Mouse (Mus musculus): ENCODE measurements at regions not wholly inside any gene's neighbourhood (a gene's known extent, or its start where the extent isn't known, plus 50 kb on each side); places are given as distances from the start of the nearest gene placed in this dataset.
A peak's percentile ranks its signal among the peaks of the same experiment; 100 is the strongest.

GRCm38 (mm10) chr9:100194604-100195444, 291.8 kb downstream of the Il20rb start:
- no peak for ATAC-seq (replicated peaks; ENCODE audit: insufficient number of reproducible peaks, low FRiP score, low TSS enrichment, low read depth)
- Histone ChIP-seq H3K27ac (replicated peaks; ENCODE audit: low read depth, low read length) (no peak overlapping the region), H3K4me3 (ENCODE audit: low read depth, low read length) (no peak overlapping the region), H3K36me3 (replicated peaks; ENCODE audit: control insufficient read depth, insufficient read depth, low read depth, low read length) (no peaks in the 10 kb centered on the region), H3K27me3 (ENCODE audit: control insufficient read depth, insufficient read depth, low read length) (no peaks in the 10 kb centered on the region), H3K9me3 (replicated peaks; ENCODE audit: control insufficient read depth, low read length) (no peaks in the 10 kb centered on the region), H3K9ac (replicated peaks; ENCODE audit: low read length) (no peak overlapping the region), H3K4me2 (ENCODE audit: low read depth, low read length) (no peak overlapping the region), H3K4me1 (ENCODE audit: control insufficient read depth, insufficient read depth, low read length) (no peaks in the 10 kb centered on the region)
- no peak for DNase-seq (ENCODE audit: low spot score)
- WGBS: 77% methylated on average over 11 of the region's 11 CpGs

DNA sequence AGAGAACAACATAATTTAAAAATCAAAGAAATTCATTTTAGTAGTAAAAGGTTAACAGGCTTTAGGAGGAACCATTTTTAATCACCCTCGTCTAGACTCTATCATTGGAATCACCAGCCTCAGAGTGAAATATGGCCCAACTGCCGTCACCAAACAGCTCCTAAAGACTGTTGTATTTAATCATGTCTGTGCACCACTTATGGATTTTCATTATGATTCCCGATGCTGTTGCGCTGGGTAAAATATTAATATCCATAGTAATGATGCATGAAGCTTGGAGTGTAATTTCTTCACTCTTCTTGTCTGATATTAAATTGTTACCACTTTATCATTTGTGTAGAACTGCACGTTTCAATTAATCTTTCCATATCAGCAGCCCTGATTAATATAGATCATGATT, 292.4 kb downstream of the Il20rb start:
- no peak for ATAC-seq (replicated peaks; ENCODE audit: insufficient number of reproducible peaks, low FRiP score, low TSS enrichment, low read depth)
- Histone ChIP-seq H3K9ac (replicated peaks; ENCODE audit: low read length) (no peak overlapping the region), H3K9me3 (replicated peaks; ENCODE audit: control insufficient read depth, low read length) (no peaks in the 10 kb centered on the region), H3K4me1 (ENCODE audit: control insufficient read depth, insufficient read depth, low read length) (no peaks in the 10 kb centered on the region), H3K27me3 (ENCODE audit: control insufficient read depth, insufficient read depth, low read length) (no peaks in the 10 kb centered on the region), H3K4me2 (ENCODE audit: low read depth, low read length) (no peak overlapping the region), H3K27ac (replicated peaks; ENCODE audit: low read depth, low read length) (no peak overlapping the region), H3K36me3 (replicated peaks; ENCODE audit: control insufficient read depth, insufficient read depth, low read depth, low read length) (no peaks in the 10 kb centered on the region), H3K4me3 (ENCODE audit: low read depth, low read length) (no peak overlapping the region)
- 86% methylated on average over 5 of the region's 5 CpGs for WGBS
- DNase-seq (ENCODE audit: low spot score): no peak

DNA sequence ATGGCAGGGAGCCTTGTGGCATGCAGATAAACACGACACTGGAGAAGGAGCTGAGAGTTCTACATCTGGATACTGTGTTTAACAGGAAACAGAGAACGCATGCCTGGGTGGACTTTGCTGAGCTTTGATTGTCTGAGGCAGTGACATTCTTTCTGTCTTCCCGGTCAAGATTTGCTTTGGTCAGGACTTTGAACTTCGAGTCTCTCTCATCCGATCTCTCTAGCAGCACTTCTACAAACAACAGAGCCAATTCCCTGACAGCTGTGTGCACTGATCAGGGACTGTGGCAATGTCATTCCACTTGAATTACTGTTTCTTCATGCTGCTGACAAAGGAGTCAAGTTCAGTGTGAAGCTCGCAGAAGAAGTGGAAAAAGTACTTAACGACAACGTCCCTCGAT, 302.5 kb downstream of the Il20rb start:
- Histone ChIP-seq H3K9ac (replicated peaks; ENCODE audit: low read length) (no peak overlapping the region), H3K27me3 (ENCODE audit: control insufficient read depth, insufficient read depth, low read length) (no peaks in the 10 kb centered on the region), H3K9me3 (replicated peaks; ENCODE audit: control insufficient read depth, low read length) (no peaks in the 10 kb centered on the region), H3K4me3 (ENCODE audit: low read depth, low read length) (no peak overlapping the region), H3K4me2 (ENCODE audit: low read depth, low read length) (no peak overlapping the region), H3K4me1 (ENCODE audit: control insufficient read depth, insufficient read depth, low read length) (no peaks in the 10 kb centered on the region), H3K27ac (replicated peaks; ENCODE audit: low read depth, low read length) (no peak overlapping the region), H3K36me3 (replicated peaks; ENCODE audit: control insufficient read depth, insufficient read depth, low read depth, low read length) (no peaks in the 10 kb centered on the region)
- DNase-seq (ENCODE audit: low spot score) (peak; percentile 0), ATAC-seq (replicated peaks; ENCODE audit: insufficient number of reproducible peaks, low FRiP score, low TSS enrichment, low read depth) (no peak)
- WGBS: 62% methylated on average over 9 of the region's 9 CpGs

- Histone ChIP-seq H3K27ac (replicated peaks; ENCODE audit: low read depth, low read length) (no peak overlapping the region), H3K4me1 (ENCODE audit: control insufficient read depth, insufficient read depth, low read length) (no peaks in the 10 kb centered on the region), H3K36me3 (replicated peaks; ENCODE audit: control insufficient read depth, insufficient read depth, low read depth, low read length) (no peaks in the 10 kb centered on the region), H3K9ac (replicated peaks; ENCODE audit: low read length) (no peak overlapping the region), H3K4me2 (ENCODE audit: low read depth, low read length) (no peak overlapping the region), H3K4me3 (ENCODE audit: low read depth, low read length) (no peak overlapping the region), H3K9me3 (replicated peaks; ENCODE audit: control insufficient read depth, low read length) (no peaks in the 10 kb centered on the region), H3K27me3 (ENCODE audit: control insufficient read depth, insufficient read depth, low read length) (no peaks in the 10 kb centered on the region)
- no peak for DNase-seq (ENCODE audit: low spot score)
- 90% methylated on average over 5 of the region's 5 CpGs for WGBS
- no peak for ATAC-seq (replicated peaks; ENCODE audit: insufficient number of reproducible peaks, low FRiP score, low TSS enrichment, low read depth)
Measured at GRCm38 (mm10) chr9:100176291-100176690, 300.3 kb upstream of the Sox14 start.

DNA sequence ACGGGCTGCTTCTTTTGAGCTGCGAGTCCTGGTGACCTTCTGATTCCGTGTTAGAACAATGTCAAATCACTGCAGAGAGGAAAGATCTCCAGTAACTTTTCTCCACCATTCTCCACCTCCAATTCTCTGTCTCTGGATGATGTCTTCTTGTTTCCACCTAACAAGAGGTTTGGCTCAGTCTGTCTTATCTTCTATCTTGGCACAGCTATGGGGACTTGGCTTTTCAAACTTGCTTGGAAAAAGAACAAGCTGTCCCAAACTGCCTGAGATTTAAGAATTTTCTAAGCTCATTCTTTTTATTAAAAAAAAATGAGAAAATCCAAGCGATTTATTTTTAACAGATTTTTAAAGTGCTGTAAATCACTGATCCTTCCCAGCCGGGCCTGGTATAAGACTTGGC, 290.3 kb upstream of the Sox14 start:
- Histone ChIP-seq H3K9ac (replicated peaks; ENCODE audit: low read length) (no peak overlapping the region), H3K4me3 (ENCODE audit: low read depth, low read length) (no peak overlapping the region), H3K4me1 (ENCODE audit: control insufficient read depth, insufficient read depth, low read length) (no peaks in the 10 kb centered on the region), H3K27ac (replicated peaks; ENCODE audit: low read depth, low read length) (no peak overlapping the region), H3K9me3 (replicated peaks; ENCODE audit: control insufficient read depth, low read length) (no peaks in the 10 kb centered on the region), H3K4me2 (ENCODE audit: low read depth, low read length) (no peak overlapping the region), H3K27me3 (ENCODE audit: control insufficient read depth, insufficient read depth, low read length) (no peaks in the 10 kb centered on the region), H3K36me3 (replicated peaks; ENCODE audit: control insufficient read depth, insufficient read depth, low read depth, low read length) (no peaks in the 10 kb centered on the region)
- DNase-seq (ENCODE audit: low spot score) (no peak), ATAC-seq (replicated peaks; ENCODE audit: insufficient number of reproducible peaks, low FRiP score, low TSS enrichment, low read depth) (no peak)
- WGBS: 85% methylated on average over 5 of the region's 5 CpGs

GRCm38 (mm10) chr9:100161961-100162360, 286.0 kb upstream of the Sox14 start:
- Histone ChIP-seq H3K4me2 (ENCODE audit: low read depth, low read length) (no peak overlapping the region), H3K4me1 (ENCODE audit: control insufficient read depth, insufficient read depth, low read length) (no peaks in the 10 kb centered on the region), H3K4me3 (ENCODE audit: low read depth, low read length) (no peak overlapping the region), H3K27me3 (ENCODE audit: control insufficient read depth, insufficient read depth, low read length) (no peaks in the 10 kb centered on the region), H3K9me3 (replicated peaks; ENCODE audit: control insufficient read depth, low read length) (no peaks in the 10 kb centered on the region), H3K9ac (replicated peaks; ENCODE audit: low read length) (no peak overlapping the region), H3K36me3 (replicated peaks; ENCODE audit: control insufficient read depth, insufficient read depth, low read depth, low read length) (no peaks in the 10 kb centered on the region), H3K27ac (replicated peaks; ENCODE audit: low read depth, low read length) (no peak overlapping the region)
- WGBS: 78% methylated on average over 3 of the region's 3 CpGs
- DNase-seq (ENCODE audit: low spot score): no peak
- ATAC-seq (replicated peaks; ENCODE audit: insufficient number of reproducible peaks, low FRiP score, low TSS enrichment, low read depth): no peak
